Mouse (Mus musculus): ENCODE results near the gene Spen. TPM values are rescaled to one million over a fixed set of nuclear protein-coding genes. Genes with fewer than 3 reads are reported as not detected.

The Spen gene
- total and polyA plus RNA-seq, 2 experiments from 2014 or later: 10.7 to 24.7 TPM

GRCm38 (mm10) chr4:141514179-141514641 is 24.2 kb downstream of the Spen start:
- DNase-seq: no peak
- WGBS: 64% methylated on average over 12 of the region's 12 CpGs
- no peak for ATAC-seq

GRCm38 (mm10) chr4:141512145-141512544 is 26.3 kb downstream of the Spen start:
- no peaks in the 10 kb centered on the region for H3K9me3 ChIP-seq (ENCODE audit: low read length)
- peaks cover 2% of the 10 kb centered on the region; the same call in 1 of the 2 replicates for H3K4me1 ChIP-seq (ENCODE audit: insufficient read depth)
- H3K27ac ChIP-seq (ENCODE audit: low read depth, low read length): no peak overlapping the region
- no peak overlapping the region for H3K4me2 ChIP-seq (ENCODE audit: low read depth)
- 78% methylated on average over 6 of the region's 6 CpGs for WGBS
- no peak for TF ChIP-seq CTCF (IDR thresholded peaks at IDR 0.05; ENCODE audit: low read depth)
- no peak overlapping the region for H3K4me3 ChIP-seq (ENCODE audit: low read depth, low read length)
- H3K36me3 ChIP-seq (ENCODE audit: insufficient read depth): peaks cover 9% of the 10 kb centered on the region
- no peak overlapping the region for H3K9ac ChIP-seq
- DNase-seq (no peak), ATAC-seq (no peak)
- H3K27me3 ChIP-seq (ENCODE audit: insufficient read depth, low read length): no peaks in the 10 kb centered on the region

More at GRCm38 (mm10) chr4:141514179-141514641, 24.2 kb downstream of the Spen start:
- Histone ChIP-seq H3K9me3 (ENCODE audit: low read length) (no peaks in the 10 kb centered on the region), H3K4me1 (ENCODE audit: insufficient read depth) (no peaks in the 10 kb centered on the region), H3K27me3 (ENCODE audit: insufficient read depth, low read length) (no peaks in the 10 kb centered on the region), H3K9ac (no peak overlapping the region), H3K36me3 (ENCODE audit: insufficient read depth) (peaks cover 22% of the 10 kb centered on the region), H3K27ac (ENCODE audit: low read depth, low read length) (no peak overlapping the region), H3K4me2 (ENCODE audit: low read depth) (no peak overlapping the region), H3K4me3 (ENCODE audit: low read depth, low read length) (no peak overlapping the region)
- no peak for TF ChIP-seq CTCF (IDR thresholded peaks at IDR 0.05; ENCODE audit: low read depth)

- H3K27ac ChIP-seq (ENCODE audit: low read depth, low read length): no peak overlapping the region
- no peak for DNase-seq
- no peak for TF ChIP-seq CTCF (IDR thresholded peaks at IDR 0.05; ENCODE audit: low read depth)
- H3K9me3 ChIP-seq (ENCODE audit: low read length): no peaks in the 10 kb centered on the region
- H3K4me2 ChIP-seq (ENCODE audit: low read depth): no peak overlapping the region
- H3K36me3 ChIP-seq (ENCODE audit: insufficient read depth): peaks cover 3% of the 10 kb centered on the region
- WGBS: 83% methylated on average over 13 of the region's 13 CpGs
- no peak overlapping the region for H3K4me3 ChIP-seq (ENCODE audit: low read depth, low read length)
- ATAC-seq: no peak
- no peaks in the 10 kb centered on the region for H3K27me3 ChIP-seq (ENCODE audit: insufficient read depth, low read length)
- H3K9ac ChIP-seq: no peak overlapping the region
- H3K4me1 ChIP-seq (ENCODE audit: insufficient read depth): peaks cover 6% of the 10 kb centered on the region; the same call in 1 of the 2 replicates
Observed at GRCm38 (mm10) chr4:141510457-141510856, 27.9 kb downstream of the Spen start.

GRCm38 (mm10) chr4:141506893-141507292 is 31.5 kb downstream of the Spen start:
- Histone ChIP-seq H3K27ac (ENCODE audit: low read depth, low read length) (peak overlapping the region; percentile 79), H3K4me1 (ENCODE audit: insufficient read depth) (peaks cover 6% of the 10 kb centered on the region; the same call in 1 of the 2 replicates), H3K4me2 (ENCODE audit: low read depth) (no peak overlapping the region), H3K9ac (0 out of 2 replicates have a peak overlapping the region, but pooled peaks have one; percentile 31), H3K4me3 (ENCODE audit: low read depth, low read length) (no peak overlapping the region), H3K27me3 (ENCODE audit: insufficient read depth, low read length) (no peaks in the 10 kb centered on the region), H3K9me3 (ENCODE audit: low read length) (no peaks in the 10 kb centered on the region), H3K36me3 (ENCODE audit: insufficient read depth) (no peaks in the 10 kb centered on the region; the same call in 1 of the 2 replicates)
- DNase-seq: no peak
- peak; percentile 21; the same call in 1 of the 2 replicates for ATAC-seq
- TF ChIP-seq CTCF (IDR thresholded peaks at IDR 0.05; ENCODE audit: low read depth): peak; percentile 43; the same call in 1 of the 2 replicates
- WGBS: 64% methylated on average over 10 of the region's 10 CpGs

- Histone ChIP-seq H3K36me3 (ENCODE audit: insufficient read depth) (no peaks in the 10 kb centered on the region; the same call in 1 of the 2 replicates), H3K27me3 (ENCODE audit: insufficient read depth, low read length) (no peaks in the 10 kb centered on the region), H3K27ac (ENCODE audit: low read depth, low read length) (peak overlapping the region; percentile 79), H3K4me2 (ENCODE audit: low read depth) (no peak overlapping the region), H3K4me1 (ENCODE audit: insufficient read depth) (peaks cover 6% of the 10 kb centered on the region; the same call in 1 of the 2 replicates), H3K9ac (peak overlapping the region; percentile 31; the same call in 1 of the 2 replicates), H3K9me3 (ENCODE audit: low read length) (no peaks in the 10 kb centered on the region), H3K4me3 (ENCODE audit: low read depth, low read length) (no peak overlapping the region)
- 28% methylated on average over 10 of the region's 10 CpGs for WGBS
- no peak for TF ChIP-seq CTCF (IDR thresholded peaks at IDR 0.05; ENCODE audit: low read depth)
- ATAC-seq (peak; percentile 80), DNase-seq (peak; percentile 86)
Observed at GRCm38 (mm10) chr4:141506352-141506751, 32.0 kb downstream of the Spen start.

- Histone ChIP-seq H3K36me3 (ENCODE audit: insufficient read depth) (no peaks in the 10 kb centered on the region; the same call in 1 of the 2 replicates), H3K4me2 (ENCODE audit: low read depth) (no peak overlapping the region), H3K4me3 (ENCODE audit: low read depth, low read length) (no peak overlapping the region), H3K27me3 (ENCODE audit: insufficient read depth, low read length) (no peaks in the 10 kb centered on the region), H3K4me1 (ENCODE audit: insufficient read depth) (peaks cover 6% of the 10 kb centered on the region; the same call in 1 of the 2 replicates), H3K27ac (ENCODE audit: low read depth, low read length) (no peak overlapping the region), H3K9me3 (ENCODE audit: low read length) (no peaks in the 10 kb centered on the region), H3K9ac (no peak overlapping the region; the same call in 1 of the 2 replicates)
- DNase-seq (no peak), ATAC-seq (no peak)
- 95% methylated on average over 10 of the region's 11 CpGs for WGBS
- no peak for TF ChIP-seq CTCF (IDR thresholded peaks at IDR 0.05; ENCODE audit: low read depth)
Observed at GRCm38 (mm10) chr4:141505810-141506209, 32.6 kb downstream of the Spen start.

- no peak overlapping the region for H3K27ac ChIP-seq (ENCODE audit: low read depth, low read length)
- WGBS: 89% methylated on average over 4 of the region's 4 CpGs
- DNase-seq: no peak
Observed at GRCm38 (mm10) chr4:141504471-141504870, 33.9 kb downstream of the Spen start.

More at GRCm38 (mm10) chr4:141504471-141504870, 33.9 kb downstream of the Spen start:
- Histone ChIP-seq H3K9me3 (ENCODE audit: low read length) (no peaks in the 10 kb centered on the region), H3K4me1 (ENCODE audit: insufficient read depth) (peaks cover 6% of the 10 kb centered on the region; the same call in 1 of the 2 replicates), H3K36me3 (ENCODE audit: insufficient read depth) (no peaks in the 10 kb centered on the region), H3K4me2 (ENCODE audit: low read depth) (no peak overlapping the region), H3K27me3 (ENCODE audit: insufficient read depth, low read length) (no peaks in the 10 kb centered on the region), H3K9ac (no peak overlapping the region), H3K4me3 (ENCODE audit: low read depth, low read length) (no peak overlapping the region)
- TF ChIP-seq CTCF (IDR thresholded peaks at IDR 0.05; ENCODE audit: low read depth): no peak
- no peak for ATAC-seq
